ENCODE assay signal across 10 mouse cellular contexts in the genomic region with DNA sequence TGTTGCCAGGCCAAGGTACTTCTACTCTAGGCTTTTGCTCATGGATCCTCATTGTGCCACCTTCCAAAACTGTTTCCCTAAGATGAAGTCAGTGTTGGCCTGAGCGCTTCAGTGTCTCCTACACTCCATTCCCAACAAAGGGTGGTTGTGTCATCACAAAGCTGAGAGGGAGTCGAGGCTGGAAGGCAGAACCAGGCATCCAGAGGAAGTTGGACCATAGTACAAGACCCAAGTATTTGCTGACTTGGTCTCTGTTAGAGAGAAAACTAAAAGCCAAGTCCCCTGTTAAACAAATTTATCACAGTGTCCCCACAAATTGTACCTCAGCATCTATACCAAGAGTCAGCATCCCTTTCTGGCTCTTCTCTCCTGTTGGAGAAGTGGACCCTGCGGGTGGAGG. TPM values are rescaled to one million over a fixed set of nuclear protein-coding genes. Genes with fewer than 3 reads are reported as not detected.
DNase-seq lines count a peak whose midpoint lies in the region; ATAC-seq and TF ChIP-seq lines count a peak whose summit lies in the region.
"Had no signal": no experiment of that assay in that cellular context is flagged by ENCODE, and none has a peak within 500 bp of the region (broad histone marks: within the 10 kb centered on the region; RNA-seq: fewer than 3 reads in every experiment).

A gene (minus strand): TSS at position 101 of the 400 bp plus-strand sequence.

- peaks cover 3% of the 10 kb centered on the region for H3K36me3 ChIP-seq in forebrain, embryonic 11.5 days (ENCODE audit: control insufficient read depth, insufficient read depth, low read length)
- peaks cover 24% of the 10 kb centered on the region for H3K36me3 ChIP-seq in forebrain, postnatal 0 days (ENCODE audit: insufficient read depth)
- H3K36me3 ChIP-seq in midbrain, embryonic 10.5 days: peaks cover 25% of the 10 kb centered on the region
- peaks cover 3% of the 10 kb centered on the region; the same call in 1 of the 2 replicates for H3K36me3 ChIP-seq in midbrain, embryonic 11.5 days (ENCODE audit: control insufficient read depth, insufficient read depth, low read length)
- H3K36me3 ChIP-seq in midbrain, embryonic 16.5 days (ENCODE audit: control insufficient read depth, insufficient read depth, low read length): 0 out of 2 replicates have a peak, but pooled peaks cover 6% of the 10 kb centered on the region

- no peak for TF ChIP-seq CTCF in forebrain, postnatal 0 days (IDR thresholded peaks at IDR 0.05; ENCODE audit: low read depth)

- no peak within 1 kb of the TSS for H3K4me3 ChIP-seq in forebrain, embryonic 11.5 days (ENCODE audit: low read depth, low read length)
- H3K4me3 ChIP-seq in forebrain, postnatal 0 days (ENCODE audit: low read depth, low read length): no peak within 1 kb of the TSS
- H3K4me3 ChIP-seq in midbrain, embryonic 10.5 days: no peak within 1 kb of the TSS
- no peak within 1 kb of the TSS for H3K4me3 ChIP-seq in midbrain, embryonic 11.5 days (ENCODE audit: low read depth, low read length)
- H3K4me3 ChIP-seq in midbrain, embryonic 16.5 days (ENCODE audit: low read depth, low read length): no peak within 1 kb of the TSS

- DNase-seq in forebrain, embryonic 11.5 days (ENCODE audit: low spot score): no peak
- no peak for DNase-seq in forebrain, postnatal 0 days
- no peak for DNase-seq in midbrain, embryonic 10.5 days (ENCODE audit: low spot score)
- no peak for DNase-seq in midbrain, embryonic 11.5 days (ENCODE audit: low spot score, missing footprints)
- DNase-seq in embryo, embryonic 9.5 days (ENCODE audit: extremely low spot score): no peak
- DNase-seq: gastrocnemius, postnatal 14 days; kidney, adult 11 months had no signal

- no peak within 1 kb of the TSS for H3K4me2 ChIP-seq in forebrain, embryonic 11.5 days (ENCODE audit: low read depth, low read length, severe bottlenecking)
- no peak within 1 kb of the TSS for H3K4me2 ChIP-seq in forebrain, postnatal 0 days (ENCODE audit: low read depth)
- H3K4me2 ChIP-seq in midbrain, embryonic 11.5 days: no peak within 1 kb of the TSS
- no peak within 1 kb of the TSS for H3K4me2 ChIP-seq in midbrain, embryonic 16.5 days (ENCODE audit: low read length)

- H3K27me3 ChIP-seq in forebrain, embryonic 11.5 days (ENCODE audit: control insufficient read depth, insufficient read depth, low read length): no peaks in the 10 kb centered on the region
- no peaks in the 10 kb centered on the region for H3K27me3 ChIP-seq in forebrain, postnatal 0 days (ENCODE audit: insufficient read depth, low read length)
- no peaks in the 10 kb centered on the region for H3K27me3 ChIP-seq in midbrain, embryonic 10.5 days (ENCODE audit: low read depth, poor library complexity, severe bottlenecking)
- H3K27me3 ChIP-seq in midbrain, embryonic 11.5 days (ENCODE audit: control insufficient read depth, insufficient read depth, low read length): no peaks in the 10 kb centered on the region
- no peaks in the 10 kb centered on the region for H3K27me3 ChIP-seq in midbrain, embryonic 16.5 days (ENCODE audit: control insufficient read depth, insufficient read depth, low read depth, low read length)

- no peak within 1 kb of the TSS for H3K27ac ChIP-seq in forebrain, embryonic 11.5 days (ENCODE audit: low read depth, low read length)
- no peak within 1 kb of the TSS for H3K27ac ChIP-seq in forebrain, postnatal 0 days (ENCODE audit: low read depth, low read length)
- no peak within 1 kb of the TSS for H3K27ac ChIP-seq in midbrain, embryonic 10.5 days (replicated peaks)
- no peak within 1 kb of the TSS for H3K27ac ChIP-seq in midbrain, embryonic 11.5 days (ENCODE audit: low read depth, low read length)
- H3K27ac ChIP-seq in midbrain, embryonic 16.5 days (ENCODE audit: low read length): no peak within 1 kb of the TSS

- no peak within 1 kb of the TSS for H3K9ac ChIP-seq in forebrain, embryonic 11.5 days (ENCODE audit: low read length)
- no peak within 1 kb of the TSS for H3K9ac ChIP-seq in forebrain, postnatal 0 days
- H3K9ac ChIP-seq in midbrain, embryonic 11.5 days (ENCODE audit: low read length): no peak within 1 kb of the TSS
- no peak within 1 kb of the TSS for H3K9ac ChIP-seq in midbrain, embryonic 16.5 days (ENCODE audit: low read depth, low read length)

- 0 out of 2 replicates have a peak, but pooled peaks cover 3% of the 10 kb centered on the region for H3K4me1 ChIP-seq in forebrain, embryonic 11.5 days (replicated peaks; ENCODE audit: control insufficient read depth, insufficient read depth, low read length)
- 0 out of 2 replicates have a peak, but pooled peaks cover 3% of the 10 kb centered on the region for H3K4me1 ChIP-seq in forebrain, postnatal 0 days (ENCODE audit: insufficient read depth)
- H3K4me1 ChIP-seq in midbrain, embryonic 10.5 days: peaks cover 20% of the 10 kb centered on the region
- peaks cover 11% of the 10 kb centered on the region for H3K4me1 ChIP-seq in midbrain, embryonic 11.5 days (ENCODE audit: control insufficient read depth, insufficient read depth, low read length)
- peaks cover 10% of the 10 kb centered on the region for H3K4me1 ChIP-seq in midbrain, embryonic 16.5 days (ENCODE audit: control insufficient read depth, insufficient read depth, low read length)

- no peaks in the 10 kb centered on the region for H3K9me3 ChIP-seq in forebrain, embryonic 11.5 days (ENCODE audit: control insufficient read depth, low read length)
- H3K9me3 ChIP-seq in forebrain, postnatal 0 days (ENCODE audit: low read length): no peaks in the 10 kb centered on the region
- no peaks in the 10 kb centered on the region for H3K9me3 ChIP-seq in midbrain, embryonic 10.5 days (replicated peaks)
- H3K9me3 ChIP-seq in midbrain, embryonic 11.5 days (ENCODE audit: control insufficient read depth, low read length): no peaks in the 10 kb centered on the region
- no peaks in the 10 kb centered on the region for H3K9me3 ChIP-seq in midbrain, embryonic 16.5 days (replicated peaks; ENCODE audit: control insufficient read depth, low read length, poor library complexity, severe bottlenecking)

- no peak for ATAC-seq in forebrain, embryonic 11.5 days (replicated peaks; ENCODE audit: low FRiP score)
- ATAC-seq in forebrain, postnatal 0 days: no peak
- no peak for ATAC-seq in midbrain, embryonic 11.5 days (ENCODE audit: low FRiP score)
- no peak for ATAC-seq in hematopoietic stem cell, adult 5-6 weeks (replicated peaks in 1 of 2; ENCODE audit: insufficient read depth in 1 of 2, low FRiP score in 2 of 2, low TSS enrichment in 1 of 2, low read depth in 1 of 2, poor library complexity in 2 of 2, severe bottlenecking in 2 of 2)
- no peak for ATAC-seq in midbrain, embryonic 16.5 days
- no peak for ATAC-seq in activated CD4-positive, CD25-positive, alpha-beta regulatory T cell, adult 4 months

- WGBS in forebrain, embryonic 11.5 days: 91% methylated on average over 3 of the region's 3 CpGs
- WGBS in forebrain, postnatal 0 days: 86% methylated on average over 3 of the region's 3 CpGs
- 81% methylated on average over 3 of the region's 3 CpGs for WGBS in midbrain, embryonic 10.5 days
- 88% methylated on average over 3 of the region's 3 CpGs for WGBS in midbrain, embryonic 11.5 days
- WGBS in midbrain, embryonic 16.5 days: 85% methylated on average over 3 of the region's 3 CpGs

RNA-seq across cellular contexts. Expression of the gene that starts here (rescaled TPM):
- polyA plus RNA-seq in forebrain, embryonic 11.5 days (2014; fragmentation: Nextera tagmentation; extraction: Ambion mirVana): 9.3 and 10.4 TPM in 2 replicates
- 17.1 and 17.2 TPM in 2 replicates for total RNA-seq in forebrain, postnatal 0 days (2014; rRNA removed)
- polyA plus RNA-seq in forebrain, postnatal 0 days (2015; fragmentation: Nextera tagmentation; extraction: Ambion mirVana): 7.1 and 9.6 TPM in 2 replicates
- polyA plus RNA-seq in midbrain, embryonic 10.5 days (2016; fragmentation: Nextera tagmentation; extraction: Ambion mirVana): 11.3 and 11.4 TPM in 2 replicates
- 8.2 and 8.9 TPM in 2 replicates for polyA plus RNA-seq in midbrain, embryonic 11.5 days (2014; fragmentation: Nextera tagmentation; extraction: Ambion mirVana)
- 17.8 and 20.4 TPM in 2 replicates for total RNA-seq in hematopoietic stem cell, adult 5-6 weeks (2017)
- 13.0 and 14.3 TPM in 2 replicates for polyA plus RNA-seq in midbrain, embryonic 16.5 days (2015; fragmentation: Nextera tagmentation; extraction: Ambion mirVana)
- polyA plus RNA-seq in activated CD4-positive, CD25-positive, alpha-beta regulatory T cell, adult 4 months (2017; shearing (Covaris generic)): 1 to 10 TPM; 5.9 to 8.0 TPM
